Mouse (Mus musculus): Measurements from ENCODE around the gene Gpr137. TPM values are rescaled to one million over a fixed set of nuclear protein-coding genes. Genes with fewer than 3 reads are reported as not detected.
"Not testable (repeated sequence)": the region's sequence is repeated elsewhere in the genome, so short reads cannot be mapped to it uniquely, and the experiment has no call there.

Gene Gpr137
- polyA plus RNA-seq, 1 experiment from 2014 or later = 28.4 TPM

DNA sequence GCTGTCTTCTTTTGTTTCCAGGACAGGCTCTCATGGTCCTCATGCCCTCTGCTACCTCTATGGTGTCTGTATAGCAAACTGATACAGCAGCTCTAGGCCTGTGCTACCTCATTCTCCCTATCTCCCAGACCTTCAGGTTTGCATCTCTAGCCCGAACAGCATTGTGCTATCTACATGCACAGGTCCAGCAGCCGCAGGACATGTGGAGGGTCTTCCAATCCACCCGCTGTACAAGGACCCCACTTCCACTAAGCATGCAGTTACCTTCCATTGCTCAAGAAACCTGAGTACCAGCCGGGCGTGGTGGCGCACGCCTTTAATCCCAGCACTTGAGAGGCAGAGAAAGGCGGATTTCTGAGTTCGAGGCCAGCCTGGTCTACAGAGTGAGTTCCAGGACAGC is 27.7 kb downstream of the Gpr137 start:
- Histone ChIP-seq H3K36me3 (peaks cover 31% of the 10 kb centered on the region), H3K27me3 (no peaks in the 10 kb centered on the region), H3K9ac (no peak overlapping the region), H3K4me1 (peaks cover 8% of the 10 kb centered on the region), H3K4me3 (no peak overlapping the region), H3K4me2 (replicated peaks) (no peak overlapping the region), H3K27ac (no peak overlapping the region), H3K9me3 (no peaks in the 10 kb centered on the region)
- ATAC-seq (ENCODE audit: insufficient number of reproducible peaks, insufficient read depth, low FRiP score, low TSS enrichment) = no peak
- WGBS = 95% methylated on average over 9 of the region's 9 CpGs

DNA sequence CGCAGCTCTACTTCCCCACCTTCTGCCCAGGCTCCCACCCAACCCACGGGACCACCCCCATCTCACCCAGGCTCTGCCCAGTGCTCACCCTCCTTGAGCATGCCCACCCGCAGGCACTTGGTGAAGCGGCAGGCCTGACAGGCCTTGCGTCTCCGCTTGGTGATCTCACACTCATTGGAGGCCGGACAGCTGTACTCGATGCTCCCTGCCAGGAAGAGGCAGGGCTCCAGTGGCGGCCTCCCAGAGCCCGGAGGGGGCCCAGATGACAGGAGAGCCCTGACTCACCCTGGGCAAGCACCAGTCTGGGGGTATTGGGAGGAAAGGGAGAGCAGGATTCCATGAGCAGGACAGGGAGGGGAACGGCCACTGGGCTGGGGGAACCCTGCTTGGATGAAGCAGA is 28.3 kb downstream of the Gpr137 start:
- Histone ChIP-seq H3K9ac (no peak overlapping the region), H3K4me2 (replicated peaks) (no peak overlapping the region)
- 85% methylated on average over 11 of the region's 11 CpGs for WGBS

DNA sequence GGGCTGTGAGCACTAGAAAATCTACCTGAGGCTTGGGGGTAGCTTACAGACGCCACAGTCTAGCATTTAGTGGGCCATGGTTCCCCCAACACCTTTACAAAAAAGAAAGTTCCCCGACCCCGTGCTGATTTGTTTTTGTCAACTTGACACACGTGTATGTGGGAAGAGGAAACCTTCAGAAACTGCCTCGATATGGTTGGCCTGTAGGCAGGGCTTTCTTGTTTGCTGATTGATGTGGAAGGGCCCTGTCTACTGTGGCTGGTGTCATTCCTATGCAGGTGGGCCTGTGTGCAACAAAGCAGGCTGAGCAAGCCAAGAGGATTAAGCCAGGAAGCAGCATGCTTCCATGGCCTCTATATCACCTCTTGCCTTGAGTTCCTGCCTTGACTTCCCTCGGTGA is 29.2 kb downstream of the Gpr137 start:
- Histone ChIP-seq H3K9ac (no peak overlapping the region), H3K27ac (no peak overlapping the region), H3K4me3 (no peak overlapping the region), H3K4me2 (replicated peaks) (no peak overlapping the region), H3K36me3 (peaks cover 31% of the 10 kb centered on the region), H3K4me1 (peaks cover 18% of the 10 kb centered on the region), H3K27me3 (no peaks in the 10 kb centered on the region), H3K9me3 (no peaks in the 10 kb centered on the region)
- 88% methylated on average over 6 of the region's 6 CpGs for WGBS
- no peak for ATAC-seq (ENCODE audit: insufficient number of reproducible peaks, insufficient read depth, low FRiP score, low TSS enrichment)

More for the DNA sequence above, 28.3 kb downstream of the Gpr137 start:
- no peak for ATAC-seq (ENCODE audit: insufficient number of reproducible peaks, insufficient read depth, low FRiP score, low TSS enrichment)
- Histone ChIP-seq H3K27me3 (no peaks in the 10 kb centered on the region), H3K27ac (no peak overlapping the region), H3K36me3 (peaks cover 31% of the 10 kb centered on the region), H3K4me3 (no peak overlapping the region), H3K9me3 (no peaks in the 10 kb centered on the region), H3K4me1 (peaks cover 9% of the 10 kb centered on the region)

DNA sequence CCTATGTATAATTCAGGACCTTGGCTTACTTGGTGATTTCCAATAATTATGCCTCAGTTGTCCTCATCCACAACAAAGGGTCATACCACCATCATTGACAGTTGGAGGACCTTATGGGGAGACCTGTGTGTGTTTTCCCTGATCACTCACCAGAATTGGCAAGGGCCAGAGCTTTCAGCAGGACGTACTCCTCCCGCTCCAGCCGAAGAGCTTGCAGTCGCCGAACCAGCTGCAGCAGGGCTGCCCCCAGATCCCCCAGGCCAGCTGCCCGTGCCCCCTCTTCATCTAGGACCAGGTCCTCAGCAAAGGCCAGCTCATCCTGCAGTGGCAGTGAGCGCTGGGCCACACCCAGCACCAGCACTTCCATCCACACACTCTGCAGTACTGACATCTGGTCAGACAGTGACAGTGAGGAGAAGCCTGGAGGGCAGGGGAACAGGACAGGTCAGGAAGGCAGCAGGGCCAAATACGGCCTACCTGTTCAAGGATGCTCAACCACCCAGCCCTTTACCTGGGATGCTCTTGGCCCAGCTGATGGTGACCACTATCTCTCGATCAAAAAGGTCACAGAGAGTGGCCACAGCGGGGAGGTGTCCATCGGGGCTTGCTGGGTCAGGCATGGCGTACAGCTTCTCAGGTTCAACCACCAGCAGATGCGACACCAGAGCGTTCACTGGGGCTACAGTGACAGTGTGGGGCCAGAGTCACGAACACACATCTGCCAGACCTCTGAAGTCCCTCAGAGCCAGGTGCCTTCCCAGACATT is 29.9 kb downstream of the Gpr137 start:
- Histone ChIP-seq H3K9me3 (no peaks in the 10 kb centered on the region), H3K4me2 (replicated peaks) (no peak overlapping the region), H3K36me3 (peaks cover 31% of the 10 kb centered on the region), H3K4me3 (no peak overlapping the region), H3K9ac (no peak overlapping the region), H3K27ac (no peak overlapping the region), H3K4me1 (peaks cover 25% of the 10 kb centered on the region), H3K27me3 (no peaks in the 10 kb centered on the region)
- WGBS = 92% methylated on average over 15 of the region's 15 CpGs
- ATAC-seq (ENCODE audit: insufficient number of reproducible peaks, insufficient read depth, low FRiP score, low TSS enrichment) = no peak

DNA sequence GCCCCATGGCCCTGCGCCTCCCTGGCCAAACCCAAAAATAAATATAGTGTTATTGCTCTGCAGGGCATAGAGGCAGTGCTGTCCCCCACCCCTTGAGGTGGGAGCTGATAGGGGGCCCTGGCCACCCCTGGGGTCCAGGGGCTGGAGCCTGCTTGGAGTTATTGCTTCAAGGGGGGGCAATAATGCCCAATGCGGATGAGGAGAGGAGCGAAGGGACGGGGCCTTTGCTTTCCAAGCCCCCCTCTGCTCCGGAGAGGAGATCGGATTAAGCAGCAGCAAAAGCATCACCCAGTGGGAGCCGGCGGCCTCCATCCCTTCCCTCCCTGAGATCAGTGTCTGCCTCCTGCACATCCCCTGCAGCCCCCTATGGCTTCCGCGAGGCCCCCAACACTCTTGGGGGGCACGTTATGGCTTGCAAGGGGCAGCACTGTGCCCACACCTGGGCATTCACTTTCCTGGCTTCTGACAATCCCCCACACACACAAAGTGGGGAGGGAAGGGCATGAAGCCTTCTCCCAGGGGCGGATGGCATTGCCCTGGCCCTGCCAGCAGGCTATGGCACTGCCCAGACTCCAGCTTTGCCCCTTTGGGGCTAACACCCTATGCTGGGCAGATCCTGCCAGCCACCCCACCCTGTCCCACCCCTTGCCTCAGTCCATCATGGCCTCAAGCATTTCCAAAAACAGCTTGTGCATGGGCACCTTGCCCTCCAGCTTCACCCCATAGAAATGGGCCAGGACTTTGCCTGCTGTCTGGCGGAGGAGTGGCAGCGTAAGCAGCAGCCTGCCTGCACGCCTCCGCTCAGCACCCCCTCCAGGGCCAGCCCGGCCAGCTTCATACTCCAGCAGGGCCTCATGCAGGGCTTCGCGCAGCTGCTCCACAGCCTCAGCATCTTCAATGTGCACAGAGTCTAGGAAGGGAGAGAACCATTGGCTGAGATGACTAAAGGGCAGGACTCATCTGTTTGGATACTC is 30.9 kb downstream of the Gpr137 start:
- Histone ChIP-seq H3K4me3 (peak overlapping the region; percentile 61), H3K27ac (no peak overlapping the region), H3K36me3 (peaks cover 38% of the 10 kb centered on the region), H3K9me3 (no peaks in the 10 kb centered on the region), H3K9ac (0 out of 2 replicates have a peak overlapping the region, but pooled peaks have one; percentile 1), H3K4me1 (peaks cover 26% of the 10 kb centered on the region), H3K4me2 (replicated peaks) (peak overlapping the region; percentile 78), H3K27me3 (no peaks in the 10 kb centered on the region)
- 86% methylated on average over 19 of the region's 19 CpGs for WGBS
- no peak for ATAC-seq (ENCODE audit: insufficient number of reproducible peaks, insufficient read depth, low FRiP score, low TSS enrichment)

DNA sequence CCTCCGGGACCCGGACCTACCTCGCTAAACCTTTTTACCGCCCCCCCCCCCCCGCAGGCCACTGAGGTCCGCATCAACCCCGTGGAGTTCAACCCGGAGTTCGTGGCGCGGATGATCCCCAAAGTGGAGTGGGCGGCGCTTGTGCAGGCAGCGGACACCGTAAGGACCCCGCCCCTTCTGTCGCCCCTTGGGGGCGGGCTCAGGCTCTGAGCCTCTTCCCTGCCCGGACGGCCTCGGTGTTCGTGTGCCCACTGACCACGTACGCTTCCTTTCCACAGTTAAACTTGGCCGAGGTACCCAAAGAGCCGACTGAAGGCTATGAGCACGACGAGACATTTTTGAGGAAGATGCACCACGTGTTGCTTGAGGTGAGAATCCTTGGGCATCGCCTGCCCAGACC is 32.0 kb downstream of the Gpr137 start:
- H3K4me2 ChIP-seq (replicated peaks) = peak overlapping the region; percentile 78
- 0 out of 2 replicates have a peak, but pooled peaks have one; percentile 0 for ATAC-seq (ENCODE audit: insufficient number of reproducible peaks, insufficient read depth, low FRiP score, low TSS enrichment)
- not testable (repeated sequence) for H3K27me3 ChIP-seq, H3K9me3 ChIP-seq
- H3K36me3 ChIP-seq = peaks cover 47% of the 10 kb centered on the region
- under 1% methylated on average over 29 of the region's 30 CpGs for WGBS
- H3K4me3 ChIP-seq = peak overlapping the region; percentile 61
- peak overlapping the region; percentile 97 for H3K27ac ChIP-seq
- H3K4me1 ChIP-seq = peaks cover 26% of the 10 kb centered on the region
- peak overlapping the region; percentile 65 for H3K9ac ChIP-seq

DNA sequence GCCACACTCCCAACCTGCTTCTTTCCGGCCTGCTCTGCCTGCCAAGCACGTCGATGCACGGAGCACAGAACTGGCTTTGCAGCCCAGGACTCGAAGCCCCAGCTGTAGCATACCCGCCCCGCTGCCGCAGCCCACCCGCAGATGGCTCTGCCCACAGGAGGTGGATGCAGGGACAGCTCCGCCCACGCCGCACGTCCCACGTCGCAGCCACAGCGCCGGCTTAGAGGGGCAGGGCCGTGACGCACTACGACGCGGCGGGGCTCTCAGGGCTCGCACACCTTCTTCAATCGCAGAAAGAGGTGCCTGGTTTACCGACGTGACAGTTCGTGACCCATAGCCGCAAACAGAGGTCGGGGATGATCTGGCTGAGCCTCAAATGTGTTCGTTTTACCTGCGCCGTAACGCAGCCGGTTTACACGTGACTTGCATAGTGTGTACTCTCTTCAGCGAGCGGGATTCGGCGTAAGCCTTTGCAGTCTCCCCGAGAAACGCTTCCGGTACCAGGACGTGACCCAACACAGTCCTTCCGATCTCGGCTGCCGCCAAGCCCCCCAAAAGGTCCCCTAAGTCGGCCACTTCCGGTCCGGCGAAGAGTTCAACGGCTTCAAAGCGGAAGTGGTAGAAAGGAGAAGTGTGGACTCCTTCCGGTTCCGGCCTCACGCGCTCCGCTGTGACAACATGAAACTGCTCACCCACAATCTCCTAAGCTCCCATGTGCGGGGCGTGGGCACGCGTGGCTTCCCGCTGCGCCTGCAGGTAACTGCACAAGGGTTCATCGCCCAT is 32.6 kb downstream of the Gpr137 start, which contains the start of the genes Trmt112 and Prdx5:
Gene Trmt112 (plus strand): TSS at position 192 of the 783 bp plus-strand sequence.
Gene Prdx5 (minus strand): TSS at position 600 of the 783 bp plus-strand sequence.
- Histone ChIP-seq H3K4me3 (peak within 1 kb of the TSS; percentile 61), H3K9me3 (no peaks in the 10 kb centered on the region), H3K4me2 (replicated peaks) (peak within 1 kb of the TSS; percentile 78), H3K9ac (peak within 1 kb of the TSS; percentile 65), H3K4me1 (peaks cover 26% of the 10 kb centered on the region), H3K27ac (peak within 1 kb of the TSS; percentile 97), H3K36me3 (peaks cover 52% of the 10 kb centered on the region), H3K27me3 (no peaks in the 10 kb centered on the region)
- peak; percentile 92 for ATAC-seq (ENCODE audit: insufficient number of reproducible peaks, insufficient read depth, low FRiP score, low TSS enrichment)
- under 1% methylated on average over 65 of the region's 65 CpGs for WGBS

DNA sequence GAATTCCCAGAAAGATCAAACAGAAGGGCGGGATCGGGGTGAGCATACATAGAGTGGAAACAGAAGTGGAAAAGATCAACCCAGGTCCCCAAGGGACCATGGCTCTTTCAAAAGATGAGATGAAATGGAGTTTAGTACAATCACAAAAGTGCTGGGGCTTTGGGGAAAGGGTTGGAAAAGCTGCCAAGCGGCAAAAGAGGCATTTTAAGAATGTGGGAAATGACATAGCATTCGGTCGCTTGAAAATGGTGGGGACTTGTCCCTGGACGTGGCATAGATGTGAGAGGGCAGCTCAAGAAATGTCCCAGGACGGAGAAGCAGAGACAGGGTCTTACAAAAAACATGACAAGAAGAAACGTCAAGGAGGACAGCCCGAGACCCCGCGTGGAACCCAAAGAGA is 33.3 kb downstream of the Gpr137 start:
- peak overlapping the region; percentile 61 for H3K4me3 ChIP-seq
- H3K27ac ChIP-seq = peak overlapping the region; percentile 97
- H3K9me3 ChIP-seq = no peaks in the 10 kb centered on the region
- 8% methylated on average over 11 of the region's 11 CpGs for WGBS
- peak overlapping the region; percentile 65 for H3K9ac ChIP-seq
- H3K4me2 ChIP-seq (replicated peaks) = peak overlapping the region; percentile 78
- H3K4me1 ChIP-seq = peaks cover 26% of the 10 kb centered on the region
- H3K36me3 ChIP-seq = peaks cover 52% of the 10 kb centered on the region
- H3K27me3 ChIP-seq = no peaks in the 10 kb centered on the region
- no peak for ATAC-seq (ENCODE audit: insufficient number of reproducible peaks, insufficient read depth, low FRiP score, low TSS enrichment)

DNA sequence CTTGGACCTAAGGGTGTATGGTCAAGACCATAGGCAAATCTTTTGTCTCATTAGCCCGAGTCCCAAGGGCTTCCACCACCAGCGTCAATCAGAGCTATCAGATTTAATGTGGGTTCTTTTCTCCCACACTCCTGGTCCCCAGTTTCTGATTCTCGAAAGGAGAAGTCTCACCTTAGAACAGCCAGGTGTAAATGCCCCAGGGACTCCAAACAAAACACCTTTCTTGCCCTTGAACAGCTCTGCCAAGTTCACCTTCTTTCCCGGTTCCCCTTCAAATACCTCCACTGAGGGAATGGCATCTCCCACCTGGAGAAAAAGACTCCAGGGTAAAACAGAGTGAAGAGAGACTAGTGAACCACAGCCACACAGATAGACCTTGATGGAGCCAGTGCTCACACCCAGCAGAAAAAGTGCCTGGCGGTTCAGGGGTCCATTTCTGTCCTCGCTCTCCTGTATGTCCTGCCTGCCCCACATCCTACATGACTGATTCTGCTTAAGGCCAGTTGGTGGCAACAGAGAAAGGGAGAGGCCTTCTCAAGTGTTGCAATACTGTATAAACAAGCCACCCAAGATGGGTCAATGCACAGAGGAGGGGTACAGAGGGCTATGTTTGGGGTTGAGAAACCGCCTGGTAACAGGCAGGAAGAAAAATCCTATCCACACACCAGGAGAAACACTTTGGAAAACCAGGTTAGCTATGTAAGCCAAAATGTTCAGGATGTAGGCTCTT is 34.3 kb downstream of the Gpr137 start:
- WGBS = 88% methylated on average over 7 of the region's 7 CpGs
- H3K36me3 ChIP-seq = peaks cover 42% of the 10 kb centered on the region
- H3K9ac ChIP-seq = peak overlapping the region; percentile 36; the same call in 1 of the 2 replicates

DNA sequence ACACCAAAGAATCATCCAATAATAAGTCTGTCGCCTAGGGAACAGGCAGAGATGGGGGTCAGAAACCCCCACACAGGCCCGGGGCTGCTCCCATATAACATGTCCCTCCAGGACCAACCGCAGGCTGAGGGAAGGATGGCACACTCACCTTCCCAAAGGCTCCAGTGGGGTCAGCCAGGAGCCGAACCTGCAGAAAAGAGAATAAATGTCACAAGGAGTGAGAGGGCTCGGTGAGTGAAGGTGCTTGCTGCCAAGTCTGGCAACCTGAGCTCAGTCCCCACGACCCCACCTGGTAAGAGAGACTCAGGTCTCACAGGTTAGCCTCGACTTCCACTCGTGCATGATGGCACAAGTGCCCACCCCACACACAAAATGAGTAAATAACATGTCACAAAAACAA is 35.2 kb downstream of the Gpr137 start:
- Histone ChIP-seq H3K4me1 (peaks cover 26% of the 10 kb centered on the region), H3K36me3 (peaks cover 33% of the 10 kb centered on the region), H3K9me3 (no peaks in the 10 kb centered on the region), H3K9ac (no peak overlapping the region), H3K4me2 (replicated peaks) (no peak overlapping the region), H3K27ac (no peak overlapping the region), H3K4me3 (no peak overlapping the region), H3K27me3 (no peaks in the 10 kb centered on the region)
- 91% methylated on average over 8 of the region's 8 CpGs for WGBS
- no peak for ATAC-seq (ENCODE audit: insufficient number of reproducible peaks, insufficient read depth, low FRiP score, low TSS enrichment)

More for the DNA sequence above, 34.3 kb downstream of the Gpr137 start:
- no peak overlapping the region for H3K27ac ChIP-seq
- H3K9me3 ChIP-seq = no peaks in the 10 kb centered on the region
- no peak for ATAC-seq (ENCODE audit: insufficient number of reproducible peaks, insufficient read depth, low FRiP score, low TSS enrichment)
- H3K4me1 ChIP-seq = peaks cover 26% of the 10 kb centered on the region
- peak overlapping the region; percentile 61 for H3K4me3 ChIP-seq
- H3K4me2 ChIP-seq (replicated peaks) = peak overlapping the region; percentile 78
- H3K27me3 ChIP-seq = no peaks in the 10 kb centered on the region
